Mouse (Mus musculus) layer of hippocampus, postnatal 10 days (tissue): ENCODE data around the gene Arhgap19. TPM values are rescaled to one million over a fixed set of nuclear protein-coding genes. Genes with fewer than 3 reads are reported as not detected.
"Not testable (repeated sequence)": the region's sequence is repeated elsewhere in the genome, so short reads cannot be mapped to it uniquely, and the experiment has no call there.

Experiments used
- DNase-seq, 2 experiments: peaks; one replicate each; pipeline ENCODE4 v3.0.0; 2021; ENCODE audit warnings: low spot score in 2 of 2
- long read RNA-seq: library from polyadenylated mRNA; stranded (forward); transcript quantifications from one replicate; pipeline ENCODE4 v2.0.0, GENCODE M21; 2023
- total RNA-seq, 2 experiments: library from RNA; stranded (reverse); gene quantifications; 2 replicates each; pipeline ENCODE4 v1.2.3; 2021

Gene Arhgap19
- 1 to 10 TPM; 3.6 to 4.4 TPM for total RNA-seq
- long read RNA-seq, result 0 reads

- DNase-seq, result peak; percentile 83 to 88
These were observed at the start of gene Arhgap19 for GRCm38 (mm10) chr19:41801742-41802369. Arhgap19 (minus strand) TSS chr19:41802047.

- no peak for DNase-seq
These were observed 49.1 kb upstream of the Arhgap19 start for GRCm38 (mm10) chr19:41850719-41851543.

DNA sequence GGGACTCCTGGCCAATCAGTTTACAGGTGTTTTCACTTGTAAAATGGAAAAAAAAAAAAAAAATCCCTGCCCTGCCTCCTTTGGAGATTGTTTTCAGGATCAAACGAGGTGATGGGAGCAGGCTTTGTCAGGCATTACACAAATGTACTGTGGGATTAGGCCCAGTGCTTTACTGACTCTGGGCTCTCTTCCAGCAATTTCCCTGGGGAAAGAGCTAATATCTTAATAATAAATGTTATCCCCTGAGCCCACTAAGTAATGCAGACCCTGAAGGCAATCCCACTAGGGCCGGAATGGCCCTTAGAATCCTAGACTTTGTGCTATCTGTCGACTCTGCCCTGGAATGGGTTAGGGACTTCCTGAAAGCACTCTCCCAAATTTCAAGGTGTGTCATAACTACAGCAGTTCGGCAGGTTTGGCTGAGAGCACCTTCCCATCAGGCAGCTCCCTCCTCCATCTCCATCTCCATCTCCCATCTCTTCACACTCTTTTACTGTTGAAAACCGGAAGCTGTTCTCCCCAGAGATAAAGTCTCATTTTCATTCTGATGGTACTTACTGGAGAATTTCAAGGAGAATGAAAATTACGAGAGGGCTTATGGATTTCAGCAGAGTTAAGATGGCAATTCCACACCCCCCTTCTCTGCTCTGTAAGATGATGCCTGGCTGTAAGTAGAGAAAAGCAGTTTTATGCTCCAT is 48.3 kb upstream of the Arhgap19 start:
- DNase-seq, result no peak

GRCm38 (mm10) chr19:41847992-41848851 is 46.4 kb upstream of the Arhgap19 start, which contains the start of gene Frat2:
Frat2 (minus strand) TSS chr19:41848132.
- DNase-seq, result peak; percentile 85 to 90

- not testable (repeated sequence) for DNase-seq
These were observed 45.8 kb upstream of the Arhgap19 start for GRCm38 (mm10) chr19:41847614-41847991.

DNA sequence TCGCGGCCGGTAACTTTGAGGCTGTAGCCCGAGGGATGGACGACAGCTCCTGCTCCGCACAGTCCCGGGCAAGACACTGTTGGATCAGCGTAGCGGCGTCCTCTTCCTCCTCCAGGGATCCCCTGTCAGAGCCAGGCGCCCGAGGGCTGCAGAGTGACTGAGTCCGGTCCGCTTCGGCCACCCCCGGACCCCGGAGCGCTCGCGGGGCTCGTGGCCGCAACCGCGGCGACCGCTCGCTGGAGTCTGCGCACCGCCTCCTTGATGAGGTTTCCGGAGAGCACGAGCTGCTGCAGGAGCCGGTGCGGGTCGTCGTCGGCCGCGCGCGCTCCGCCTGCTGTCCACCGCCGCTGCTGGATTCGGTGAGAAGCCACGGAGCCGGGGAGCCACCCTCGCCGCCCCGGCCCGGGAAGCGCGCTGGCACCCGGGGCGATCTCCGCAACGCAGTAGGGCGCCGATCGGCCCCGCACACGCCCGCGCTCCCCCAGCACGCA is 45.3 kb upstream of the Arhgap19 start:
- peak; percentile 49 to 66 for DNase-seq

DNA sequence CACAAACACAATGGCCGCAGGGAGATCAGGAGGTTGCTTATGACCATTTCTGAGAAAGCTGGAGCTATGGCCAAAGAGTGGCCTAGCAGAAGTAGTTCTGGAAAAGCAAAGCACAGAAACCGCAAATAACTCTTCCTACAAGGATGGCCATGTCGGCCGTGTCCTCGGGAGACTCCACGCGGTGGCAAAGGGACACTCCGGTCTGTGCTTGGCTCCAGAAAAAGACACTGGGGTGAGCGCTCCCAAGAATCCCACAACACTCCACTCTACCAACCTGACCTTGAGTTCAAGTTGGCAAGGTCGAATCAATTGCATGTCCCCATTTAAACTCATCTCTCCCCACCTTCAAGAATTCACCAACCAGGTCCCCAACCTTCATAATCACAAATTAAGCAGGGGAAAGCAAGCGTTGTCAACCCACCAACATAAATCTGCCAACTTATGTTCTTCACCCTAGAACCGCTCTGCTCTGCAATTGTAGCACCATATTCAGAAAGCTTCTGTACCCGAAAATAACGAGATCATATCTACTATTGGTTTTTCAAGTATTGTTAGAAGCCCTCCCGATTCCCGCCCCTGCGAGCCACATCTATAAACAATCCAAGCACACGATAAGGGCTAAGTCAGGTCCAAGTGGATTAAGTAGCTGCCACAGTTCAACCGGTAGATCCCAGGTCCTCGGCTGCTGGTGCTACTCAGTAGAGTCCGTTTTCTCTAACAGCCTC is 44.7 kb upstream of the Arhgap19 start:
- DNase-seq, result peak in 1 of 2 experiments; percentile 39

GRCm38 (mm10) chr19:41844345-41844744 is 42.5 kb upstream of the Arhgap19 start:
- DNase-seq, result no peak

DNA sequence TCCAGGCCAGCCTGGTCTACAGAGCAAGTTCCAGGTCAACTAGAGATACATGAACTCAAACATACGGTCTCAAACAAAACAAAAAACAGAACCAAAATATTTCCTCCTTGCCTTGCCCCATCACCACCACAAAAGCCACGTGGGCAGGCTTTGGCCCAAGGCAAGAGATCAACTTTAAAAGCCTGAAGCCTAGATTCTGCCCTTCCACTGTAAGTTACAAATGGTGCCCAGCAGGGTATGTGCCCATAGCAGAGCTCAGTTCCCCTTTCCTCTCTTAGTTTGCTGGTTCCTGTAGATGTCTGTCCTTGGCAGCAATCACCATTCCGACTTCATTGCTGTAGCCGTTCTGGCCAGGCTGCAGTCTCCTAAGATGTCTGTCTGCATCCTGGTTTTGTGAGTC is 40.9 kb upstream of the Arhgap19 start:
- DNase-seq, result no peak

DNA sequence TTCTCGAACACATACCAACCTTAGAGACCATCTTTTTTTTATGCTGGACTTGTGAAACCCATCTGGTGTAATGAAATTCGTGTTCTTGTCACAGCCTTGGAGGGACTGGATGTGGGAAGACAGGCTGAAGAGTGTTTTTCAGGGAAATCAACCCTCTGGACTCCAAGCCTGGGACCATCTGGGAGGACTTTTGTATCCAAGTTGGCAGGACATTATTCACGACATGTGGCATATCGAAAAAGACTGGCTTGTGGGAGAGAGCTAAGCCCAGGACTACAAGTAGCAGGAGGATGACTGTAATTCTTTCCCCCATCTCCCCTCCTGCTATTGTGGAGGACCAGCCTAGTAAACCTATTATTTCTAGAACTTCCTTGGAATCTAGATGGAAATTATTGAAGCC is 40.3 kb upstream of the Arhgap19 start:
- DNase-seq, result peak in 1 of 2 experiments; percentile 25

DNA sequence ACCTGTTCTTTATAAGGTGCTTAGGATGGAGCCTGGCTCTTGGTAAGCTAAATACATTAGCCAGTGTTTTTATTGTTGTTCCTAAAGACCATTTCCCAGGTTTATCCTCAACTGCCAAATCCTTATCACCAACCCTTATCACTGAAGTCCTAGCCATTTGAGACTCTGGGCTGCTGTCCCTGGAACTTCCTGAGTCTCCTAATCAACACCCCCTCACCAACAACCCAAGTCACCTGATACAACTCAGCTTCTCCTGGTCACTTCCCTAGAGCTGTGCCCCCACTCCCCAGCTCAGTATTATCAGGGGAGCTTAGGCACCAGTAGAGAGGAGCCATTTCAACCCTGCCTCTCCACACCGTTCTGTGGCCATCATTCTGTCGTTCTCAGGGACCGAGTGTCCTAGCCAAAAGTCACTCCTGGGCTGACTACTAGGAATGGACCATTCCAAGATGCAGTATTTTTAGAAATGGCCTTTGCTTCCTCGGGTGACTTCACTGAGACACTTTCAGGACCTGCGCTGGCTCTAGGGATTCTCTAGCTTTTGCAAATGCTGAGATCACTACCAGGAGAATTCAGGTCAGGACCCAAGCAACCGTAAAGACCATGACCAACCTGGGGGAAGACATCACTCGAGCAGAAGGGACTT is 39.4 kb upstream of the Arhgap19 start:
- no peak for DNase-seq

DNA sequence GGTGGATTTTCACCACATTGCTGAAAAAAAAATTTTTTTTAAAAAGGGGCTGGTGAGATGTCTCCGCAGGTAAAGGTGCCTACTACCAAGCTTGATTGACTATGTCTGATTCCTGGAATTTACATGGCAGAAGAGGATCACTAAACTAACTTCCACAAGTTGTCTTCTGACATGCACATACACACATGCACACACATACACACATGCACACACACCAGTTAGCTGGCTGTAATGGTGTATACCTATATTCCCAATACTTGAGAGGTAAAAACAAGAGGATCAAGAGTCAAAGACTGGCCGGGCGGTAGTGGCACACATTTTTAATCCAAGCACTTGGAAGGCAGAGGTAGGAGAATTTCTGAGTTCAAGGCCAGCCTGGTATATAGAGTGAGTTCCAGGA is 37.8 kb upstream of the Arhgap19 start:
- DNase-seq, result no peak

DNA sequence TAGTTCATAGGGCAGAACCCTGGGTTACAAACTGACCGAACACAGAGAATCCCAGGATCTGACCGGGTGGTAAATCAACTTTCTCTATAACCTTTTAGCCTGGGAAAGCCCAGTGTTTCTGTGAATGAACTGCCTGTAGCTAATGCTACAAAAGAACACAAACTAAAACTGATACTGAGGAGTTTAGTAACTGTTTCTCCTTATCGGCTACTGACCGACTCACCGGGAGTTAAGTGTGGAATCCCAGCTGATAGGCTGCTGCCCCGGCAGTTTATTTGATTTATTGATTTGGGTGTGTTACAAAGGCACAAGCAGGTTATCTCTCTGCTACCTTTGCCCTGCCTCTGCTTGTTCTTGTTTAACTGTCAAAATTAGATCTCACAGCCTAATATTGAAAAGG is 37.0 kb upstream of the Arhgap19 start:
- DNase-seq, result no peak

DNA sequence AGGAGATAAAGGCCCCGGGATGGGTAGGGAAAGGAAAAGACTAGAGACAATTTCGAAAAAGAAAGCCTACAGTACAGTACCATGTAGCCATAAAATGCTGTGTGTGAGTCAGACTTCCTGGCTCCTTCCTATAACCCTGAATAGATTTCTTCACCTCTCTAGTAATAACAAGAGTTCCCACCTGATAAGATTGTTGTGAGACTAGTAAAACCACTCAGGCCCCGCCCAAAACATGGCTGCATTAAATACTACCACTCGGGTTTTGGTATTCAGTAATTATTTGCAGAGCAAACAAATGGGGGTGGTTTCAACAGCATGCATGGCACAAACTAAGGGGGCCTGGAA is 36.0 kb upstream of the Arhgap19 start:
- DNase-seq, result no peak

GRCm38 (mm10) chr19:41837194-41837916 is 35.5 kb upstream of the Arhgap19 start:
- DNase-seq, result no peak

DNA sequence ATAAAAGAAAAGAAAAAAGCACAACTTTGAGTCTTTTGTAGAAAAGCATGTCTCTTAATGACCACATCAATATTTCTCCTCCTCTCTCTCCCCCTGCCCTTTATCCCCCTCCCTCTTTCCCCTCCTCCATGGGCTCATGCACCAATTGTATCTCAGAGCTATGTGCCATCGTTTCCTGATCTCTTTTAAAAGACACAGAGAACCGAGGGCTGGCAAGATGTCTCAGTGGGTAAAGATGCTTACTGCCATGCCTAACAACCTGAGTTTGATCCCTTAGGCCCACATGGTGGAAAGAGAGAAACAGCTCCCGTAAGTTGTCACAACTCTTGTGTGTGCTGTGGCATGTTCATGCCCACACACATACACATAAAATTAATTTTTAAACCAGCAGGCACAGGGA is 34.9 kb upstream of the Arhgap19 start:
- DNase-seq, result no peak

DNA sequence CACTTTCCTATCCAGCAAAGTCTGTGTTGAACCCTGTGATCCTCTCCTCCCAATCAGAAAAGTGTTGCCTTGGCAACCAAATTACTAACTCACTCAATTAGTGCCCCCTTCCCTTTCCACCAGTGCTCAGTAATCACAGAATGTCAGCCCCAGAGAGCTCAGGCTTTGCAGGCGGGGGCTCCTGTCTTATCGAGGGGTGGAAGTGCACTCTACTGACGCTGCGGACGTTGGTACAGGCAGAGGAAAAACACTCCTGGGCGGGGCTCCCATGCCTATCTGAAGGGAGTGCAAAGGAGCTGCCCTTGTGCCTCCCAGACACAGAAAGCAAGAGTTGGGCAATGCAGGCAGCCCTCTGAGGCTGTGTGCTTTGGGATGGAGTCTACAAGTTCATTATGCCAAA is 34.0 kb upstream of the Arhgap19 start:
- peak; percentile 38 to 55 for DNase-seq

DNA sequence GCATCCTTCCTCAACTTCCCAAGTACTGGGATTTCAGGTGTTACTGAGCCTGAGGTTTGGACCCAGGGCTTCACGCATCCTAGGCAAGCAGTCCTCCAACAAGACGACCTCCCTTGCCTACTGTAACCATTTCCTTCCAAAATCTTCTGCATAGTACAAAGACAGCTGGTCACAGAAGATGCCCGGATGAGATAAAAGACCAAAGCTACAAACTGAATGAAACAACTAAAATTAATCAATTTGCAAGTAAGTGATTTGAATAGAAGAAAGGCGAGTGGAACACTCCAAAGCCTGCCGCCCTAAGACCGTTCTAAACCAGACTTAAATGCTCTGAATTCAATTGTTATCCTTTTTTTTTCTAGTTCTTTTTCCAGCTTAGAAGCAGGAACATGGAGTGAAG is 33.6 kb upstream of the Arhgap19 start:
- peak in 1 of 2 experiments; percentile 11 for DNase-seq
